Mouse (Mus musculus): Measurements from ENCODE around the gene Fanca. TPM values are rescaled to one million over a fixed set of nuclear protein-coding genes. Genes with fewer than 3 reads are reported as not detected.

The Fanca gene
- polyA plus RNA-seq, 1 experiment from 2014 or later = 29.5 TPM

- Histone ChIP-seq H3K27me3 (ENCODE audit: control insufficient read depth, insufficient read depth, low read length) (no peaks in the 10 kb centered on the region), H3K9me3 (replicated peaks; ENCODE audit: control insufficient read depth, low read length) (no peaks in the 10 kb centered on the region)
- 97% methylated on average over 1 of the region's 1 CpGs for WGBS
These were observed 97.5 kb downstream of the Fanca start for GRCm38 (mm10) chr8:123220917-123221316.

More at GRCm38 (mm10) chr8:123220917-123221316, 97.5 kb downstream of the Fanca start:
- no peak overlapping the region for H3K27ac ChIP-seq (replicated peaks; ENCODE audit: low read depth, low read length)
- DNase-seq (ENCODE audit: low spot score) (no peak), ATAC-seq (replicated peaks; ENCODE audit: insufficient number of reproducible peaks, low FRiP score, low TSS enrichment, low read depth) (no peak)
- no peaks in the 10 kb centered on the region for H3K4me1 ChIP-seq (ENCODE audit: control insufficient read depth, insufficient read depth, low read length)
- no peaks in the 10 kb centered on the region for H3K36me3 ChIP-seq (replicated peaks; ENCODE audit: control insufficient read depth, insufficient read depth, low read depth, low read length)
- H3K4me3 ChIP-seq (ENCODE audit: low read depth, low read length) = no peak overlapping the region
- H3K4me2 ChIP-seq (ENCODE audit: low read depth, low read length) = no peak overlapping the region
- no peak overlapping the region for H3K9ac ChIP-seq (replicated peaks; ENCODE audit: low read length)

Other genes with a start within 250 kb of the Fanca start
- gene Rpl13, start 216.2 kb downstream of the Fanca start, polyA plus RNA-seq (2014; fragmentation: Nextera tagmentation; extraction: Ambion mirVana) = 1,667 and 1,682 TPM in 2 replicates
- 0.34 and 0.46 TPM in 2 replicates for gene Cpne7, start 201.2 kb downstream of the Fanca start, polyA plus RNA-seq (2014; fragmentation: Nextera tagmentation; extraction: Ambion mirVana)
- gene Sult5a1, start 160.3 kb downstream of the Fanca start, polyA plus RNA-seq (2014; fragmentation: Nextera tagmentation; extraction: Ambion mirVana) = 8.4 and 10.2 TPM in 2 replicates
- gene Dpep1, start 132.3 kb downstream of the Fanca start, polyA plus RNA-seq (2014; fragmentation: Nextera tagmentation; extraction: Ambion mirVana) = 5.5 TPM in 2 replicates
- gene Chmp1a, start 105.8 kb downstream of the Fanca start, polyA plus RNA-seq (2014; fragmentation: Nextera tagmentation; extraction: Ambion mirVana) = 91.0 and 93.2 TPM in 2 replicates
- gene Spata33, start 105.7 kb downstream of the Fanca start, polyA plus RNA-seq (2014; fragmentation: Nextera tagmentation; extraction: Ambion mirVana) = 4.5 and 4.8 TPM in 2 replicates
- gene Cdk10, start 93.7 kb downstream of the Fanca start, polyA plus RNA-seq (2014; fragmentation: Nextera tagmentation; extraction: Ambion mirVana) = 29.9 and 34.5 TPM in 2 replicates
- gene Spata2l, start 82.3 kb downstream of the Fanca start, polyA plus RNA-seq (2014; fragmentation: Nextera tagmentation; extraction: Ambion mirVana) = 1.1 and 1.5 TPM in 2 replicates
- gene Zfp276, start 64.4 kb downstream of the Fanca start, polyA plus RNA-seq (2014; fragmentation: Nextera tagmentation; extraction: Ambion mirVana) = 14.5 and 17.8 TPM in 2 replicates
- 15.6 and 21.7 TPM in 2 replicates for gene Vps9d1, start 64.2 kb downstream of the Fanca start, polyA plus RNA-seq (2014; fragmentation: Nextera tagmentation; extraction: Ambion mirVana)
- gene Spire2, start 14.1 kb upstream of the Fanca start, polyA plus RNA-seq (2014; fragmentation: Nextera tagmentation; extraction: Ambion mirVana) = 3.1 and 3.4 TPM in 2 replicates
- gene Tcf25, start 55.2 kb upstream of the Fanca start, polyA plus RNA-seq (2014; fragmentation: Nextera tagmentation; extraction: Ambion mirVana) = 151 TPM in 2 replicates
- gene Mc1r, start 88.5 kb upstream of the Fanca start, polyA plus RNA-seq (2014; fragmentation: Nextera tagmentation; extraction: Ambion mirVana) = not detected in 2 replicates
- 199 and 248 TPM in 2 replicates for gene Tubb3, start 92.8 kb upstream of the Fanca start, polyA plus RNA-seq (2014; fragmentation: Nextera tagmentation; extraction: Ambion mirVana)
- gene Def8, start 105.0 kb upstream of the Fanca start, polyA plus RNA-seq (2014; fragmentation: Nextera tagmentation; extraction: Ambion mirVana) = 38.8 and 39.6 TPM in 2 replicates
- 32.2 and 33.2 TPM in 2 replicates for gene Afg3l1, start 159.3 kb upstream of the Fanca start, polyA plus RNA-seq (2014; fragmentation: Nextera tagmentation; extraction: Ambion mirVana)
- gene Dbndd1, start 196.9 kb upstream of the Fanca start, polyA plus RNA-seq (2014; fragmentation: Nextera tagmentation; extraction: Ambion mirVana) = 12.1 and 13.5 TPM in 2 replicates
- gene Gas8, start 200.3 kb upstream of the Fanca start, polyA plus RNA-seq (2014; fragmentation: Nextera tagmentation; extraction: Ambion mirVana) = 41.3 and 42.0 TPM in 2 replicates

Data from embryonic facial prominence, embryonic 11.5 days (tissue).